Mouse (Mus musculus) ES-E14 (cell line): ENCODE data around the gene Rnf214. TPM values are rescaled to one million over a fixed set of nuclear protein-coding genes. Genes with fewer than 3 reads are reported as not detected.

ENCODE experiments used
- DNase-seq: peaks from one replicate; pipeline ENCODE4 v3.0.0-alpha.2; 2013; ENCODE audit warnings: low read depth, low spot score
- H3K27ac ChIP-seq: 2 replicates; pipeline ENCODE4 v1.5.1; 2012; ENCODE audit warnings: low read depth, mild to moderate bottlenecking, low read length, moderate library complexity, mixed read lengths; ENCODE audit not compliant: poor library complexity, insufficient read depth, severe bottlenecking
- H3K36me3 ChIP-seq: 2 replicates; pipeline ENCODE4 v1.6.1; 2012; ENCODE audit warnings: mild to moderate bottlenecking, low read length, moderate library complexity, mixed read lengths; ENCODE audit not compliant: control insufficient read depth, poor library complexity, insufficient read depth, severe bottlenecking
- H3K4me1 ChIP-seq, 2 experiments: fragments of 150-350 bp in 1 of 2; sonication (generic) in 1 of 2; 2 replicates each; pipeline ENCODE4 v1.6.1; 2012; ENCODE audit warnings: low read length in 2 of 2, mild to moderate bottlenecking in 1 of 2, mixed read lengths in 1 of 2; ENCODE audit not compliant: control insufficient read depth in 2 of 2, insufficient read depth in 2 of 2, poor library complexity in 1 of 2
- H3K4me3 ChIP-seq, 2 experiments: fragments of 150-350 bp in 1 of 2; sonication (generic) in 1 of 2; 2 replicates each; pipeline ENCODE4 v1.5.1; 2012; ENCODE audit warnings: low read length in 2 of 2, low read depth in 1 of 2, mild to moderate bottlenecking in 1 of 2, mixed read lengths in 1 of 2; ENCODE audit not compliant: insufficient read depth in 1 of 2, poor library complexity in 1 of 2, severe bottlenecking in 1 of 2
- H3K9ac ChIP-seq: 2 replicates; pipeline ENCODE4 v1.6.1; 2012; ENCODE audit warnings: low read depth, mild to moderate bottlenecking, low read length, mixed read lengths; ENCODE audit not compliant: poor library complexity, insufficient read depth, severe bottlenecking
- H3K9me3 ChIP-seq: fragments of 150-350 bp; sonication (generic); 2 replicates; pipeline ENCODE4 v1.6.1; 2012; ENCODE audit warnings: low read depth, mild to moderate bottlenecking, low read length; ENCODE audit not compliant: control insufficient read depth, insufficient read depth
- CHD2 ChIP-seq: IDR thresholded peaks from 2 replicates; pipeline ENCODE4 v1.6.1; 2014; ENCODE audit warnings: mild to moderate bottlenecking, low read depth, low read length, inconsistent platforms
- HCFC1 ChIP-seq: IDR thresholded peaks from 2 replicates; pipeline ENCODE4 v1.6.1; 2012; ENCODE audit warnings: low read length, inconsistent platforms, borderline replicate concordance; ENCODE audit not compliant: insufficient read depth
- MAFK ChIP-seq: IDR thresholded peaks from 2 replicates; pipeline ENCODE4 v1.6.1; 2014; ENCODE audit warnings: mild to moderate bottlenecking, low read depth, low read length, inconsistent platforms; ENCODE audit not compliant: insufficient read depth
- ZC3H11A ChIP-seq: IDR thresholded peaks from 2 replicates; pipeline ENCODE4 v1.6.1; 2012; ENCODE audit warnings: low read depth, mild to moderate bottlenecking, inconsistent platforms, low read length, borderline replicate concordance
- ZNF384 ChIP-seq: IDR thresholded peaks from 2 replicates; pipeline ENCODE4 v1.6.1; 2012; ENCODE audit warnings: low read depth, low read length, inconsistent platforms
- in situ Hi-C, 2 experiments: fragments of 600-800 bp; cut with MboI; formaldehyde crosslinking; loops; one replicate each; pipeline ENCODE4 v1.15.1; 2025; ENCODE audit warnings: low sequenced_read_pairs in 2 of 2, inconsistent platforms in 1 of 2; ENCODE audit not compliant: unreplicated experiment in 2 of 2
- total RNA-seq: library from RNA; depleted of rRNA; stranded (reverse); fragments of 300-350 nt; gene quantifications from 2 replicates; pipeline ENCODE4 v1.2.3, GENCODE M21; 2012

The Rnf214 gene
- total RNA-seq, 1 experiment: 13.5 TPM

DNA sequence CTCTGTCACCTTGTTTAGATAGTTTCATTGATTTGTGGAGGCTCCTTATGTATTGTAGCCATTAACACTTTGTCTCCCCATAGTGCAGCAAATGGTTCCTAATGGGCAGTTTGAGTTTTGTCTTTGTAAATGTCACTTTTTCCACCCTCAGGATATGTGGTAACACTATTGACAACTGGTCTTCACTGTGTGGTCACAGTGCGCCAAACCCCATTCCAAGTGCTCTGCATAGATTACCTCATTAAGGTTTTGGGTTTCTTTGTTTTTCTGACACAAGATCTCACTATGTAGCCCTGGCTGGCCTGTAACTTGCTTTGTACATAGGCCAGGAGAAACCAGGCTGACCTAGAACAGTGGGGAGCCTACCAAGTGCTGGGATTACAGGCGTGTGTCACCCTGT lies 73.8 kb downstream of the Rnf214 start:
- Histone ChIP-seq H3K36me3 (no peaks in the 10 kb centered on the region), H3K9me3 (no peaks in the 10 kb centered on the region), H3K4me1 (no peaks in the 10 kb centered on the region; a peak in 1 of 4 replicates), H3K4me3 (no peak overlapping the region), H3K9ac (no peak overlapping the region), H3K27ac (no peak overlapping the region)
- in situ Hi-C loops: no loop called here
- no peak for DNase-seq
- TF ChIP-seq ZNF384 (no peak), HCFC1 (no peak), ZC3H11A (no peak), MAFK (no peak), CHD2 (no peak)

DNA sequence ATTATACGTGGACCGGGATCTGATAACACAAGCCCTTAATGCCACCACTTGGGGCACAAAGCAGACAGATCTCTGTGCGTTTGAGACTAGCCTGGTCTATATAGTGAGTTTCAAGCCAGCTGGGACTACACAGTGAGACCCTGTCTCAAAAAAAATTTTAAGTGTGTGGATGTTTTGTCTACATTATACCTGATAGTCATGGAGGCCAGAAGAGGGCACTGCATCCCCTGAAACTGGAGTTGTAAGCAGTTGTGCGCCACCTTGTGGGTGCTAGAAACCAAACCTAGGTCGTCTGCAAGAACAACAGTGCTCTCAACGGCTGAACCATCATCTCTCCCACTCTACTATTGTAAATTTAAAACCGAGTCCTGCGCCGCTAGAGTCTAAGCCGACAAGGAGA lies 77.6 kb downstream of the Rnf214 start:
- Histone ChIP-seq H3K9ac (no peak overlapping the region), H3K4me3 (peak overlapping the region in 1 of 2 experiments; percentile 85; a peak in 2 of 4 replicates), H3K9me3 (no peaks in the 10 kb centered on the region), H3K36me3 (no peaks in the 10 kb centered on the region), H3K27ac (no peak overlapping the region), H3K4me1 (no peaks in the 10 kb centered on the region; a peak in 1 of 4 replicates)
- TF ChIP-seq ZNF384: peak; percentile 80
- TF ChIP-seq MAFK: no peak
- TF ChIP-seq ZC3H11A: peak; percentile 61; the same call in 1 of the 2 replicates
- in situ Hi-C loops: no loop called here
- DNase-seq: peak; percentile 94

DNA sequence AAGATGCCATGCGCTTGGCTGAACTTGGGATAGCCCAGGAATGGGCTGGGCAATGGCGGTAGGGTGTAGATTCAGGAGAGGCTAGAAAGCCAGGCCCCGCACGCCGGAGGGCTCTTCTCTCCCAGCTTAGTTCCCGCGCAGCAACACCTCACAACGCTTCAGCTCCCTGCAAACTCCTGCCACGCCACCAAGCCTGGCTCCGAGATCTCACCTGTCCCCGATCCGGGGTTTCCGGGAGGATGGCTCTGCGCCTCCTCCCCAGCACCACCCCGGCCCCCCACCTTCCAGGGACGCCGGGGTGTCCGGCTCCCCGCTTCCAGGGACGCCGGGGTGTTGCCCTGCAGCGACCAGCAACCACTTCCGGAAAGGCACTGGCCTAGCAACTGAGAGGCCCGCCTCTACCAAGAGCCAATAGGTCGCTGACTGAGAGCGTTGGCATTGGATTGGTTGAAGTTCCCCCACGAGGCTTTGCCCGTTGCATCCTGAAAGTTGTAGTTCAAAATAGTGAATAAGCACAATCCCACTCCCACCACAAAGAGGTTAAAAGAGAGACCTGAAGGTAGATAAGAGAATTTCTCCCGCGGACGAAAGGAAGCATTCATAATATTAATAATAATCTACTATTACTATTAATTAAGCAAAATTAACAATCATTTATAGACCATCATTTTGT lies 78.3 kb downstream of the Rnf214 start, which contains the start of gene Cep164:
Cep164 (minus strand) TSS at position 401 of the 673 bp plus-strand sequence.
- Histone ChIP-seq H3K4me3 (peak within 1 kb of the TSS; percentile 85), H3K9ac (peak within 1 kb of the TSS; percentile 80), H3K4me1 (no peaks in the 10 kb centered on the region), H3K9me3 (no peaks in the 10 kb centered on the region), H3K36me3 (no peaks in the 10 kb centered on the region), H3K27ac (no peak within 1 kb of the TSS)
- DNase-seq: peak; percentile 75
- TF ChIP-seq CHD2 (peak; percentile 45; the same call in 1 of the 2 replicates), ZC3H11A (no peak), ZNF384 (no peak), MAFK (no peak), HCFC1 (no peak)
- in situ Hi-C loops: no loop called here

DNA sequence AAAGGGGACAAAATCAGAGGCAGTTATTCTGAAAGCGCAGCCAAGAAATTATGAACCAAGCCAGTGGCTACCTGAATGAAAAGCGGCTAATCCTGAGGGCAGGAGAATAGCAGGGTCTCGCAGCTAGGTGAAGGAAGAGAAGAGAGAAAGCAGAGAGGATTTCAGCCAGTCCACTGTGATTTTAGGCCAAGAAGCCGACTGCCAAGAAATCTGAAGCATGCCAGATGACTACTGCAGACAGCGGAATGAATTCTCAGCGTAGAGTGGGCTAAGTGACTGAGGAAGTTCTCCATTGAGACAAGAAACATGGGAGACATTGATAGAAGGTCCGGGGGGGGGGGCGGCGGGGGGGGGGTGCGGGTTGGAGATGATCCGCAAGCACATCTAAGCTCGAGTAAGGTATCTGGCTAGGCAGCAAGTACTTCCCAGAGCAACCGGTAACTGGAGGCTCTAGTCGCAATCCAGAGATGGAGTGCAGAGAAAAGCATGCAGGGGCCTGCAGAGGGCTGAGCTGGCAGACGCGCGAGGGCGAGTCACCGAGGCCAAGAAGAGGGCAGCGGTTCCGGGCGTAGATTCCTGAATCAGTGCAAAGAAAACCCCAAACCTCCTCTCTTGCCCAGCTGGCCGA lies 78.9 kb downstream of the Rnf214 start:
- in situ Hi-C loops: no loop called here
- H3K4me3 ChIP-seq: peak overlapping the region; percentile 85
- no peaks in the 10 kb centered on the region for H3K4me1 ChIP-seq
- H3K9ac ChIP-seq: peak overlapping the region; percentile 80
- H3K9me3 ChIP-seq: no peaks in the 10 kb centered on the region
- H3K27ac ChIP-seq: no peak overlapping the region
- TF ChIP-seq MAFK: no peak
- TF ChIP-seq CHD2: no peak
- no peak for TF ChIP-seq ZC3H11A
- no peak for TF ChIP-seq ZNF384
- no peak for TF ChIP-seq HCFC1
- H3K36me3 ChIP-seq: no peaks in the 10 kb centered on the region
- DNase-seq: no peak
